Mouse (Mus musculus) left cerebral cortex, adult 18-20 months (tissue): ENCODE results near the gene Kif24. TPM values are rescaled to one million over a fixed set of nuclear protein-coding genes. Genes with fewer than 3 reads are reported as not detected.

Experiments
- DNase-seq, 2 experiments: peaks; one replicate each; pipeline ENCODE4 v3.0.0; 2021 to 2022; ENCODE audit warnings: low spot score in 2 of 2, mixed read lengths in 1 of 2
- long read RNA-seq, 2 experiments: library from polyadenylated mRNA; stranded (forward); transcript quantifications; one replicate each; pipeline ENCODE4 v2.0.0; 2021
- total RNA-seq, 2 experiments: library from RNA; stranded (reverse); gene quantifications; 2 replicates each; pipeline ENCODE4 v1.2.3; 2021

The Kif24 gene
- 1 to 10 TPM in 1 of 2 experiments, under 1 TPM in 1; 0.49 to 1.2 TPM for total RNA-seq
- long read RNA-seq, experiment 1 = 0 reads
- long read RNA-seq, experiment 2, partial matches to known transcripts = 0 of 1 reads
- long read RNA-seq, experiment 2, other reads (novel, unspliced or antisense) = 1 of 1 reads

- peak; percentile 96 to 98 for DNase-seq
Measured at GRCm38 (mm10) chr4:41464345-41465286, at the start of gene Kif24, which contains the start of gene Nudt2. Gene Kif24, minus strand, starts transcription at chr4:41464887. Gene Nudt2, plus strand, starts transcription at chr4:41465151.

GRCm38 (mm10) chr4:41513714-41514113 lies 49.0 kb upstream of the Kif24 start:
- no peak for DNase-seq

- DNase-seq = no peak
Measured at GRCm38 (mm10) chr4:41513309-41513708, 48.6 kb upstream of the Kif24 start.

- no peak for DNase-seq
Measured at GRCm38 (mm10) chr4:41507998-41508397, 43.3 kb upstream of the Kif24 start.

- DNase-seq = no peak
Measured at GRCm38 (mm10) chr4:41507326-41507924, 42.7 kb upstream of the Kif24 start.

GRCm38 (mm10) chr4:41506906-41507305 lies 42.2 kb upstream of the Kif24 start:
- peak; percentile 82 to 86 for DNase-seq

- DNase-seq = peak in 1 of 2 experiments; percentile 55
Measured at GRCm38 (mm10) chr4:41506156-41506555, 41.5 kb upstream of the Kif24 start.

GRCm38 (mm10) chr4:41505131-41505551 lies 40.5 kb upstream of the Kif24 start:
- DNase-seq = no peak

- no peak for DNase-seq
Measured at GRCm38 (mm10) chr4:41504325-41504724, 39.6 kb upstream of the Kif24 start.

- DNase-seq = peak; percentile 92 to 96
Measured at GRCm38 (mm10) chr4:41502986-41503412, 38.3 kb upstream of the Kif24 start, which contains the start of gene AI464131. Gene AI464131, minus strand, starts transcription at chr4:41503076.

- no peak for DNase-seq
Measured at GRCm38 (mm10) chr4:41502171-41502940, 37.7 kb upstream of the Kif24 start.

- DNase-seq = no peak
Measured at GRCm38 (mm10) chr4:41500787-41501186, 36.1 kb upstream of the Kif24 start.

GRCm38 (mm10) chr4:41499619-41500018 lies 34.9 kb upstream of the Kif24 start:
- no peak for DNase-seq

- no peak for DNase-seq
Measured at GRCm38 (mm10) chr4:41498921-41499391, 34.3 kb upstream of the Kif24 start.

GRCm38 (mm10) chr4:41497995-41498845 lies 33.5 kb upstream of the Kif24 start:
- no peak for DNase-seq

- no peak for DNase-seq
Measured at GRCm38 (mm10) chr4:41497579-41497978, 32.9 kb upstream of the Kif24 start.

GRCm38 (mm10) chr4:41497046-41497445 lies 32.4 kb upstream of the Kif24 start:
- DNase-seq = no peak

- DNase-seq = no peak
Measured at GRCm38 (mm10) chr4:41495850-41496249, 31.2 kb upstream of the Kif24 start.

GRCm38 (mm10) chr4:41495076-41495475 lies 30.4 kb upstream of the Kif24 start:
- no peak for DNase-seq

GRCm38 (mm10) chr4:41494378-41494777 lies 29.7 kb upstream of the Kif24 start:
- no peak for DNase-seq
